Mouse (Mus musculus): ENCODE data around the gene Dnajc11. TPM values are rescaled to one million over a fixed set of nuclear protein-coding genes. Genes with fewer than 3 reads are reported as not detected.
A peak's percentile ranks its signal among the peaks of the same experiment; 100 is the strongest.

Dnajc11 gene
- polyA plus RNA-seq, 1 experiment from 2014 or later: 78.2 TPM

DNA sequence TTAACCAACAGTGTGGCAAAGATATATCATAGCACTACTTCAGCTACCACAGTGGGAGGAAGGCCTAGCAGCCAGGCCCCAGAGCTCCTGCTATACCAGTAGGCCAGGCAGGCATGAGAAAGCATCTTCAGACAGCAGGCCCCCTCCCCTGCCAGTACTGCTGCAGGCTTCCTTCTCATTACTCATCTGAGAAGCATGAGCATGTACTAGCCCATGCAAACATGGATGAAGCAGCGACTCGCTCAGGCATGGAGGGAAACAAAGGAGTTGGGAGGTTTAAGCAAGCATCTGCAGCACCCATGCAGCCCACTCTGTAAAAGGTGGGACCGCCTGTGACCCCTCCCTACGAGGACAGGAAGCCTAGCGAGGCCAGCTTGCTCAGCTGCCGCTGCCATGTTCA lies 85.6 kb downstream of the Dnajc11 start:
- WGBS: 82% methylated on average over 6 of the region's 6 CpGs
- Histone ChIP-seq H3K4me3 (no peak overlapping the region), H3K27me3 (no peaks in the 10 kb centered on the region), H3K9me3 (no peaks in the 10 kb centered on the region), H3K27ac (no peak overlapping the region), H3K4me1 (no peaks in the 10 kb centered on the region), H3K36me3 (peaks cover 81% of the 10 kb centered on the region), H3K4me2 (replicated peaks) (no peak overlapping the region), H3K9ac (no peak overlapping the region)
- ATAC-seq (ENCODE audit: insufficient number of reproducible peaks, insufficient read depth, low FRiP score, low TSS enrichment): no peak

DNA sequence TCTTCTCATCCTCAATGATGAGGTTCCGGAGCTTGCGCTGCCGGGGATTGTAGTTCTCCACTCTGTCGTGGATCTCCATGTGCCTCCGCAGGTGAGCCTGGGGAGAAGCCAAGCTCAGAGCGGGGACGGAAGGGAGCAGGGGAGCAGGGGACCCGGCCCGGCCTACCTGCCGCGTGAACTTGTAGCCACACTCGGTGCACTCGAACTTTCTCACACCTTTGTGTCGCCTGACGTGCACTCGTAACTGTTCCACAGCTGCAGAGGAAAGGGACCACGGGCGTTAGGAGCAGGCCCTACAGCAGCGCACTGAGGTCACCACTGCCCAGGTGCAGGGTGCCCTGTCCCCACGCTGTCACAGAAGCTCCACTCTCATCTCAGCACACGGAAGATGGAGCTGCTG lies 86.5 kb downstream of the Dnajc11 start:
- H3K27ac ChIP-seq: no peak overlapping the region
- peaks cover 5% of the 10 kb centered on the region for H3K4me1 ChIP-seq
- H3K27me3 ChIP-seq: no peaks in the 10 kb centered on the region
- no peak for ATAC-seq (ENCODE audit: insufficient number of reproducible peaks, insufficient read depth, low FRiP score, low TSS enrichment)
- H3K9me3 ChIP-seq: no peaks in the 10 kb centered on the region
- no peak overlapping the region for H3K4me3 ChIP-seq
- H3K4me2 ChIP-seq (replicated peaks): no peak overlapping the region
- 91% methylated on average over 21 of the region's 21 CpGs for WGBS
- H3K36me3 ChIP-seq: peaks cover 82% of the 10 kb centered on the region
- no peak overlapping the region for H3K9ac ChIP-seq

- Histone ChIP-seq H3K4me1 (peaks cover 20% of the 10 kb centered on the region), H3K4me3 (no peak overlapping the region), H3K4me2 (replicated peaks) (no peak overlapping the region), H3K27me3 (no peaks in the 10 kb centered on the region), H3K9me3 (no peaks in the 10 kb centered on the region), H3K27ac (no peak overlapping the region), H3K9ac (no peak overlapping the region), H3K36me3 (peaks cover 70% of the 10 kb centered on the region)
- ATAC-seq (ENCODE audit: insufficient number of reproducible peaks, insufficient read depth, low FRiP score, low TSS enrichment): no peak
- WGBS: 74% methylated on average over 12 of the region's 12 CpGs
Observed at GRCm38 (mm10) chr4:152021568-152022097, 88.1 kb downstream of the Dnajc11 start.

- no peak for ATAC-seq (ENCODE audit: insufficient number of reproducible peaks, insufficient read depth, low FRiP score, low TSS enrichment)
- Histone ChIP-seq H3K4me3 (no peak overlapping the region), H3K27ac (no peak overlapping the region), H3K36me3 (peaks cover 70% of the 10 kb centered on the region), H3K9ac (peak overlapping the region; percentile 19; the same call in 1 of the 2 replicates), H3K4me1 (peaks cover 24% of the 10 kb centered on the region), H3K9me3 (no peaks in the 10 kb centered on the region), H3K4me2 (replicated peaks) (no peak overlapping the region), H3K27me3 (no peaks in the 10 kb centered on the region)
- WGBS: 88% methylated on average over 8 of the region's 8 CpGs
Observed at GRCm38 (mm10) chr4:152022506-152022905, 89.0 kb downstream of the Dnajc11 start.

GRCm38 (mm10) chr4:152024525-152024924 lies 91.0 kb downstream of the Dnajc11 start:
- Histone ChIP-seq H3K9ac (0 out of 2 replicates have a peak overlapping the region, but pooled peaks have one; percentile 0), H3K4me3 (no peak overlapping the region), H3K36me3 (peaks cover 55% of the 10 kb centered on the region), H3K9me3 (no peaks in the 10 kb centered on the region), H3K27me3 (no peaks in the 10 kb centered on the region), H3K4me2 (replicated peaks) (no peak overlapping the region), H3K27ac (no peak overlapping the region), H3K4me1 (peaks cover 35% of the 10 kb centered on the region)
- WGBS: 93% methylated on average over 11 of the region's 11 CpGs
- no peak for ATAC-seq (ENCODE audit: insufficient number of reproducible peaks, insufficient read depth, low FRiP score, low TSS enrichment)

- Histone ChIP-seq H3K27me3 (0 out of 2 replicates have a peak, but pooled peaks cover 1% of the 10 kb centered on the region), H3K4me2 (replicated peaks) (peak overlapping the region; percentile 96), H3K9ac (peak overlapping the region; percentile 83), H3K36me3 (peaks cover 31% of the 10 kb centered on the region), H3K4me3 (peak overlapping the region; percentile 60), H3K9me3 (no peaks in the 10 kb centered on the region), H3K27ac (no peak overlapping the region), H3K4me1 (peaks cover 38% of the 10 kb centered on the region)
- peak; percentile 58; the same call in 1 of the 2 replicates for ATAC-seq (ENCODE audit: insufficient number of reproducible peaks, insufficient read depth, low FRiP score, low TSS enrichment)
- 2% methylated on average over 41 of the region's 41 CpGs for WGBS
Observed at GRCm38 (mm10) chr4:152026751-152027508, 93.4 kb downstream of the Dnajc11 start.

DNA sequence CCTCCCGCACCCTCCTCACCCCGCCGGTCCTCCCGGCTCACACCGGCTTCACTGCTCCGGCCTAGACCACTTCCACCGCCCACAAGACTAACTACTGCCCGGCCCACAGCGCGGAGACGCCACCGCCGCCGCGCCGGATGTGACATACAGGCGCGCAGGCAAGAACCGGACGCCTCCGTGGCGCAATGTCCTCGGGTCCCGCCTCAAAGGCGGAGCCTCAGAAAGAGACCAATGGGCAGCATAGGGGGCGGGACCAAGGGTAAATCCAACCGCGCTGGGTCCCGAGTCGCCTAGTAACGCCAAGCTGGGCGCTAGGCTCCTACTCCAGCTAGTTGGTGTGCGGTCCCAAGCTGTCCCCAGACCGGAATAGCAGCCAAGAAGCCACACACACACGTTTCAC lies 94.0 kb downstream of the Dnajc11 start, which contains the start of gene Zbtb48:
Gene Zbtb48 (minus strand): TSS at position 148 of the 400 bp plus-strand sequence.
- peak; percentile 94 for ATAC-seq (ENCODE audit: insufficient number of reproducible peaks, insufficient read depth, low FRiP score, low TSS enrichment)
- Histone ChIP-seq H3K4me1 (peaks cover 38% of the 10 kb centered on the region), H3K4me3 (peak within 1 kb of the TSS; percentile 60), H3K27me3 (peaks cover 7% of the 10 kb centered on the region; the same call in 1 of the 2 replicates), H3K9ac (peak within 1 kb of the TSS; percentile 83), H3K9me3 (no peaks in the 10 kb centered on the region), H3K36me3 (peaks cover 25% of the 10 kb centered on the region), H3K4me2 (replicated peaks) (peak within 1 kb of the TSS; percentile 96), H3K27ac (no peak within 1 kb of the TSS)
- under 1% methylated on average over 35 of the region's 35 CpGs for WGBS

DNA sequence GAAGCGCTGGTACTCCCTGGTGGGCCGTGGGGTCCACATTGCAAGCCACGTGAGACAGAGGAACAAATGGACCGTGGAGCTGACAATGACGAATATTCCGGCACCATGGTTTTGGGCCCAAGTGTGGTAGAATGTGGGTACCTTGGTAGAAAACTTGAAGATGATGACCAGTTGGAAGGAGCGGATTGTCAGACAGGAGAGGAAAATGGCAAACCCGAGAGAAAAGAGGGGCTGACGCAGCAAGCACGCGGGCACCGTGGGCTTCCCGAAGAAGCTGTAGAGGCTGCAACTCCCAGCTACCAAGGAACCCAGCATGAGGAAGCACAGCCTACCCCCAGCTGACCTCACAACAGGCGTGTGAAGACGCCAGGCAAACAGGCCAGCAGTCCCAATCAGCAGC lies 95.0 kb downstream of the Dnajc11 start:
- H3K4me3 ChIP-seq: peak overlapping the region; percentile 60
- WGBS: 67% methylated on average over 15 of the region's 15 CpGs
- peaks cover 16% of the 10 kb centered on the region for H3K36me3 ChIP-seq
- peaks cover 9% of the 10 kb centered on the region; the same call in 1 of the 2 replicates for H3K27me3 ChIP-seq
- no peak overlapping the region for H3K27ac ChIP-seq
- H3K9me3 ChIP-seq: no peaks in the 10 kb centered on the region
- ATAC-seq (ENCODE audit: insufficient number of reproducible peaks, insufficient read depth, low FRiP score, low TSS enrichment): no peak
- H3K4me2 ChIP-seq (replicated peaks): peak overlapping the region; percentile 96
- H3K4me1 ChIP-seq: peaks cover 38% of the 10 kb centered on the region
- H3K9ac ChIP-seq: peak overlapping the region; percentile 60; the same call in 1 of the 2 replicates

DNA sequence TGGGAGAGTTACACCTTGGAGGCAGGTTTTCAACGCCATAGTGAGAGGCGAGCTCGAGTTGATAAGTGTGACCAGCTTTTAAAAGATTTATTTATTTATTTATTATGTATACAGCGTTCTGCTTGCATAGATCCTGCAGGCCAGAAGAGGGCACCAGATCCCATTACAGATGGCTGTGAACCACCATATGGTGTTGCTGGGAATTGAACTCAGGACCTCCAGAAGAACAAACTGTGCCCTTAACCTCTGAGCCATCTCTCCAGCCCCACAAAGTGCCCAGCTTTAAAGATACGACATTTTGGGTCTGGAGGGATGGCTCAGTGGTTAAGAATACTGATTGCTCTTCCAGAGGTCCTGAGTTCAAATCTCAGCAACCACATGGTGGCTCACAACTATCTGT lies 95.6 kb downstream of the Dnajc11 start:
- H3K4me1 ChIP-seq: peaks cover 38% of the 10 kb centered on the region
- ATAC-seq (ENCODE audit: insufficient number of reproducible peaks, insufficient read depth, low FRiP score, low TSS enrichment): no peak
- H3K4me2 ChIP-seq (replicated peaks): 0 out of 2 replicates have a peak overlapping the region, but pooled peaks have one; percentile 96
- H3K9me3 ChIP-seq: no peaks in the 10 kb centered on the region
- no peak overlapping the region for H3K9ac ChIP-seq
- H3K36me3 ChIP-seq: 0 out of 2 replicates have a peak, but pooled peaks cover 10% of the 10 kb centered on the region
- WGBS: 45% methylated on average over 5 of the region's 5 CpGs
- H3K27me3 ChIP-seq: peaks cover 9% of the 10 kb centered on the region; the same call in 1 of the 2 replicates
- H3K27ac ChIP-seq: no peak overlapping the region
- 0 out of 2 replicates have a peak overlapping the region, but pooled peaks have one; percentile 6 for H3K4me3 ChIP-seq

DNA sequence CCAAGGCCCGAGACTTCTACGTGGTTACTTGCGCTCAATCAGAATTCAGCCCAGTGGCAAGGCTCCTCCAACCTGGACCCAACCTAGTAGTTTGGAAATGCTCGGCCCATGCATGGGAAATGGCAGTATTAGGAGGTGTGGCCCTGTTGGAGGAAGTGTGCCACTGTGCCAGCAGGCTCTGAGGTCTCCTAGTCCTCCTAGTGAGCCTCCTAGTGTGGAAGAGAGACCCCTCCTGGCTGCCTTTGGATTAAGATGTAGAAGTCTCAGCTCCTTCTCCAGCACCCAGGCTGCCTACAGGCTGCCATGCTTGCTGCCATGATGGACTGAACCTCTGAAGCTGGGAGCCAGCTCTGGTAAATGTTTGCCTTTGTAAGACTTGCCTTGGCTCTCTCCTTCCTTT lies 96.5 kb downstream of the Dnajc11 start:
- peaks cover 33% of the 10 kb centered on the region for H3K4me1 ChIP-seq
- H3K9me3 ChIP-seq: no peaks in the 10 kb centered on the region
- no peak overlapping the region for H3K4me3 ChIP-seq
- peaks cover 9% of the 10 kb centered on the region; the same call in 1 of the 2 replicates for H3K27me3 ChIP-seq
- ATAC-seq (ENCODE audit: insufficient number of reproducible peaks, insufficient read depth, low FRiP score, low TSS enrichment): no peak
- no peak overlapping the region for H3K27ac ChIP-seq
- no peak overlapping the region for H3K9ac ChIP-seq
- H3K4me2 ChIP-seq (replicated peaks): no peak overlapping the region
- 0 out of 2 replicates have a peak, but pooled peaks cover under 1% of the 10 kb centered on the region for H3K36me3 ChIP-seq
- WGBS: 77% methylated on average over 4 of the region's 4 CpGs
